Mouse (Mus musculus) left cerebral cortex, postnatal 4 days (tissue): ENCODE results near the gene Sftpd. TPM values are rescaled to one million over a fixed set of nuclear protein-coding genes. Genes with fewer than 3 reads are reported as not detected.

Experiments
- DNase-seq: peaks from one replicate; pipeline ENCODE4 v3.0.0-alpha.2; 2022
- intact Hi-C: fragments of 180-260 bp; cut with DNase I; formaldehyde crosslinking; loops from one replicate; pipeline ENCODE4 v1.15.1; 2025
- total RNA-seq, 2 experiments: library from RNA; stranded (reverse); gene quantifications; 2 replicates each; pipeline ENCODE4 v1.2.3; 2021

Sftpd gene
- not detected for total RNA-seq

GRCm38 (mm10) chr14:41185059-41185821 lies at the start of gene Sftpd:
TSS of gene Sftpd (minus strand) at chr14:41185149.
- DNase-seq = no peak
- intact Hi-C loops = loop anchor here (2.0 kb wide), 1 partner anchor 14 kb away; no protein-coding TSS in a partner anchor

GRCm38 (mm10) chr14:41198037-41198730 lies 13.2 kb upstream of the Sftpd start:
- intact Hi-C loops = no loop called here
- DNase-seq = no peak

DNA sequence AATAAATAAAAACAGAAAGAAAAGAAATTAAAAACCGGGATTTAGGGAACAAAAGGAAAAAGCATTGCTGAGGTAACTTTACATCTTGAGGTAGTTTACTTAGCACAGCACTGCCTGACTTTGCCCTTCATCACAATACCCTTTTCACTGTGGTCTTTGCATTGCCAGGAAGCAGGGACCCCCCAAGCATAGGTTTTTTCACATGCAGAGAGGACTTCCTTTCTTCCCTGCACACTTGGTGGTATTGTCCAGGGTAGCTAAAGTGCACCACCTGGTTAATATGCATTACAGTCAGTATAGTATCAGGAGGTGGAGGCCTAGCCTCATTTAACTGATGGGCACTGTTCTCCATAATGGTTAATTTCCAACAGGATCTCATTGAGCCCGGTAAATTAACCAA lies 4.5 kb upstream of the Sftpd start:
- no peak for DNase-seq
- intact Hi-C loops = no loop called here

DNA sequence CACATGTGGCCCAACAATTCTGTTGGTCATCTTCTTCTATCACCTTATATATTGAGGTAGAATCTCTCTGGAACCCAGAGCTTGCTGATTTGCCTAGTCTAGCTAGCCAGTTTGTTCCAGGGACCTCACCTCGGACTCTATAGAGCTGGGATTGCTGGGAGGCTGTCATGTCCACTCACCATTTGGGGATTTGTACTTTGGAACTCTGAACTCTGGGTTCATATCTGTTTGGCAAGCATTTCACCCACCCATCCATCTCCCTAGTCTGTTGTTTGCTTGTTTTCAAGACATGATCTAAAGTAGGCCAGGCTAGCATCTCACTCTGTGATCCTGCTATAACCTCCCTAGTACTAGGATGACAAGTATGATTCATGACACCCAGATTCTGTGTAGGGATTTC lies 10.1 kb downstream of the Sftpd start:
- intact Hi-C loops = no loop called here
- DNase-seq = no peak

- intact Hi-C loops = loop anchor here (2.0 kb wide), 1 partner anchor 14 kb away; the partner anchor contains the start of gene Sftpd
- no peak for DNase-seq
These were observed 14.4 kb downstream of the Sftpd start for GRCm38 (mm10) chr14:41170514-41170913.

- intact Hi-C loops = no loop called here
- no peak for DNase-seq
These were observed 16.4 kb downstream of the Sftpd start for GRCm38 (mm10) chr14:41168567-41168966.

- intact Hi-C loops = no loop called here
- DNase-seq = no peak
These were observed 17.7 kb downstream of the Sftpd start for GRCm38 (mm10) chr14:41167278-41167677.

GRCm38 (mm10) chr14:41162663-41163062 lies 22.3 kb downstream of the Sftpd start:
- intact Hi-C loops = no loop called here
- peak; percentile 30 for DNase-seq

DNA sequence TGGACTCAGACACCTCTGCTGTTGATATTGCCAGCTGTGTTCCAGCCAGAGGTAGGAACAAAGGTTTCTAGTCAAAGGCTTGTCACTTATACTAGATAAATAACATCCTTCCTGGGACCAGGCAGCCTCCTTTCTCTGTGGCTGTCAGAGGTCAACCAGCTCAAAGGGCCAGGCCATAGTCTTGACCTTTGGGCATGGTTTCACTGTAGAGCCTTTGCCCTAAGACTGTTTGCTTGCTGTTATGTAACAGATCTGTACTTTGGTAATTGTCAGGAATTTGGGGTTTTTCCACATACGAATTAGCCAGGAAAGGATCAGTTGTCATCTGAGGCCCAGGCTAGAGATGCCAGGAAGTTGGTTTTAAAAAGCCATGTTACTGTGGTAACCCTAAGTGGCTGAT lies 24.2 kb downstream of the Sftpd start:
- intact Hi-C loops = no loop called here

GRCm38 (mm10) chr14:41160076-41160475 lies 24.9 kb downstream of the Sftpd start:
- DNase-seq = no peak
- intact Hi-C loops = no loop called here

More for the DNA sequence above, 24.2 kb downstream of the Sftpd start:
- no peak for DNase-seq

DNA sequence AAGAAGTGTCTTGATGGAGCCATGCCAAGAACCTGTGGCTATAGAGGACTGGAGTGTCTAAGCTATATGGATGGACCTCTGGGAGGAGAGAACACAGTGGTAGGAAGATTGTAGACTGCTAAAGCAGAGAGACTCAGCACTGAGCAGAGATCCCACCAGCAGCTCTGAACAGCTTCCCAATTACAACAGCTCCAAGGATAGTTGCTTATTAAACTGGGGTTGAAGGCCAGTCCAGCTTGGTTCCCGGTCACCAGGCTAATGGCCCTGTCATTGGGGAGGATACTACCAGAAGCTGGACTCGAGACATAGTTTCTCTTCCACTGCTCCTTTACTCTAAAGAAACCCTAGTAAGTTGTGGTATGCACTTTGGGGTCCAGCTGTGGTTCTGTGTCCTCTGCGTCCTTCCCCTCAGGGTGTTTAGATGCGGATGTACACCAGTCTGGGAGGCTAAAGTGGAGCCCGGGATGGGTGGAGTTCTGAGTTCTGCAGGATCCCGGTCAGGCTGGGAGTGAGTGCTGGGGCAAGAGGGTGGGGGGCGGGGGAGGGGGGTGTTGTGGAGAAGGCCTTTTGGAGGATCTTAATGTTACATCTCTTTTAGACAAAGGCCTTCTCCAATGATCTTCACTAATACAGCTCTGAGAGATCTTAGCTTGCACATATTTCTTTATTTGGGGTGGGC lies 33.6 kb downstream of the Sftpd start, which contains the start of gene Mbl1:
Mbl1 (plus strand) TSS at position 239 of the 679 bp plus-strand sequence.
- no peak for DNase-seq
- intact Hi-C loops = no loop called here

DNA sequence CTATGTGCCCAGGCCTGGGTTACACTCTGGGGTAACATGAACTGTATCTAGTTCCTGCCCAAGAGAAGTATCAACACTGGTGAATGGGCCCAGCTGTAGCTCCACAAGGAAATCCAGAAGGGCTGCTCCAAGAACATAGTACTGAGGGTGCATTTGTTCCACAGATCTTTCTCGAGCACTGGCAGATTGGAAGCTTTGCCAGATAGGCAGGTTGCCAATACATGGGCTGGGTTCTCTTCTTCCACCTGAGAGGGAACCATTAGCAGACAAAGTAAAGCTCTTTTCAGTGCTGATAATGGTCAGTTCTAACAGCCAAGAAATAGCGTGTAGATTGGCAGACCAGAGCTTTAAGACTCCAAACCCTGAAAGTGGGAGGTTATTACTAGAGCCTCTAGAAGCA lies 37.6 kb downstream of the Sftpd start:
- DNase-seq = no peak
- intact Hi-C loops = no loop called here

DNA sequence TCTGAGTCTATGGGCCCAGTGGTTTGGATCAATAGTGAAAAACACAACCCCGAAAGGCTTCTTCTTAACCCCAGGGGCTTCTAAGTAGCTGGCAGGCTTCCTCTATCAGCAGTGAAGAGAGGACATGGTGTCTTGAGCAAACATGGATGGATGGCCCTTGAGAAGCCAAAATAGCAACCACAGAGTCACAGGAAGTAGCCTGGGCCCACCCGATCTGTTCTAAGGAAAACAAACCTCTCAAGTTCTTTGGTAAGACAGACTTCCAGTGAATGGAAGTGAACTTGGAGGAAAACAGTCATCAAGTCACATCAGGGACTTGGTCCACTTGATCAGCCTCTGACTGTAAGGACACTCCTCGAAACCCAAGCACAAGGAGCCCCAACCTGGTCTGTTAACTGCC lies 38.0 kb downstream of the Sftpd start:
- intact Hi-C loops = no loop called here
- no peak for DNase-seq

DNA sequence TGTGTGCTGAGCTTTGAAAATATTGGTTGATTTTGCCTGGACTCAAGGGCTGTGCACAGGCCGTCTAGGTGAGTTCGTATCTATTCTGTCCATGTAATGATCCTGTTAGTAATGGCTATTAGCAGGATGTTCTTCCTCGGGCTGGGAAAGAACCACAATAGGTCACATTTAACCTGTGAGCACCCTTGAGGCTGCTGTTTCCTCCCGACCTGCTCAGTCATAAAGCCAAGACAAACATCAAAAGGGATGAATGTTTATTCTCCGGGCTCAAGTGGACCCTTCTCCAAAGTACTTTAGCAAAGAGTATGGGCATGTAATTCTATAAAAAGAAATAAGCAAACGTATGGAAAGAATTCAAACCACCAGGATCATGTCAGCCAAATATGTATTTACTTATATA lies 38.9 kb downstream of the Sftpd start:
- intact Hi-C loops = no loop called here
- no peak for DNase-seq

DNA sequence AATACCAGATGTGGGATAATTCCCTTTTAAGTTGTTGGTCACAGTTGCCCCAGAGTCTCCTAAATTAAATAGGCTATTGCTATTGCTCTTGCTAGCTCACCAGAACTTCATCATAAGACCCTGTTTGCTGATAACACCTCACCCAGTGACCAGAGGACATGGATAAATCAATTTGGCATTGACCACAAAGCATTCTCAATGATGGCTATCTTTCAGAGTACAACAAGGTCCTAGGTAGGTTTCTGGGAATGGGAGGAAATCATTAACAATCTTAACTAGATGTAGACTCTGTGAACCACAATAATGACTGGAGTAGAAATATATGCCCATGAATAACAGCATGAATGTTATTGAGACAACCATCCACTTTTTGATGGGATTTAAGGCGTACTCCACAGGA lies 44.3 kb downstream of the Sftpd start:
- no peak for DNase-seq
- intact Hi-C loops = no loop called here

GRCm38 (mm10) chr14:41137006-41137405 lies 47.9 kb downstream of the Sftpd start:
- no peak for DNase-seq
- intact Hi-C loops = no loop called here

- intact Hi-C loops = no loop called here
- DNase-seq = no peak
These were observed 53.4 kb downstream of the Sftpd start, which contains the start of gene Sftpa1 for GRCm38 (mm10) chr14:41131540-41131939. TSS of gene Sftpa1 (plus strand) at chr14:41131782.

DNA sequence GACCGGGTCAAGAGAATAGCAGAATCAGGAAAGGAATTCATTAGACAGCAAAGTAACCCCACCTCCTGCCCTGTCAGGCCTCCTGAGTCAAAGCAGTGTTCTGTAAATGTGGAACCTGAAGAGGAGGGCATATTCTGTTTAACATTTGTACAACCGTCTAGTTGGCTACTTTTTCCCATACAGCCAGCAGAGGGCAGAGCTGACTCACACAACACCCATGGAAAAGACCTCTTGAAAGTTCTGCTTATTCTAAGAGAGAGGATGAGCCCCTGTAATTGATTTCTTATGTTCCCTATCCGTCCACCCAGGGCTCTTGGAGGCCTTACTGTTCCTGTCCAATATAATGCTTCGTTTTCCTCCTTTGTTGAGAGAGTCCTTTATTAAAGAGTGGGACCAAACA lies 57.0 kb downstream of the Sftpd start:
- DNase-seq = peak; percentile 15
- intact Hi-C loops = no loop called here

- intact Hi-C loops = no loop called here
- DNase-seq = no peak
These were observed 60.3 kb downstream of the Sftpd start for GRCm38 (mm10) chr14:41124683-41125082.
